Mouse (Mus musculus) T-helper 17 cell (primary cell): ENCODE measurements around the gene Msl1.

ENCODE experiments used
- in situ Hi-C, 2 experiments: fragments of 300-600 bp; cut with MboI, MseI; formaldehyde crosslinking; loops; 1 replicate in 1 of 2; 2 replicates in 1 of 2; pipeline ENCODE4 v1.15.1; 2025; ENCODE audit warnings: high pct_unique_total_duplicates in 2 of 2

The Msl1 gene

GRCm38 (mm10) chr11:98776052-98776764, 19.1 kb upstream of the Msl1 start:
- in situ Hi-C loops = loop anchor here (5.0 to 25.0 kb wide), 4 partner anchors 301 to 1639 kb away; no protein-coding TSS in a partner anchor

- in situ Hi-C loops = loop anchor here (5.0 to 25.0 kb wide), 4 partner anchors 302 to 1640 kb away; no protein-coding TSS in a partner anchor
Measured at GRCm38 (mm10) chr11:98776843-98777590, 18.3 kb upstream of the Msl1 start.

GRCm38 (mm10) chr11:98777888-98778287, 17.4 kb upstream of the Msl1 start:
- in situ Hi-C loops = loop anchor here (5.0 to 25.0 kb wide), 4 partner anchors 303 to 1641 kb away; no protein-coding TSS in a partner anchor

- in situ Hi-C loops = loop anchor here (10.0 to 25.0 kb wide), 2 partner anchors 47 to 1645 kb away; no protein-coding TSS in a partner anchor
Measured at GRCm38 (mm10) chr11:98781851-98782512, 13.3 kb upstream of the Msl1 start.

GRCm38 (mm10) chr11:98782651-98783235, 12.6 kb upstream of the Msl1 start:
- in situ Hi-C loops = loop anchor here (10.0 to 25.0 kb wide), 2 partner anchors 48 to 1645 kb away; no protein-coding TSS in a partner anchor

- in situ Hi-C loops = loop anchor here (10.0 to 25.0 kb wide), 2 partner anchors 48 to 1646 kb away; no protein-coding TSS in a partner anchor
Measured at GRCm38 (mm10) chr11:98783236-98783696, 12.1 kb upstream of the Msl1 start.

GRCm38 (mm10) chr11:98784139-98784538, 11.2 kb upstream of the Msl1 start:
- in situ Hi-C loops = loop anchor here (10.0 to 25.0 kb wide), 2 partner anchors 49 to 1647 kb away; no protein-coding TSS in a partner anchor

- in situ Hi-C loops = loop anchor here (5.0 to 25.0 kb wide), 5 partner anchors 43 to 1648 kb away; partner anchors contain the start of genes Csf3 (in 1 of the 2) and Thra (in 1 of the 2)
Measured at GRCm38 (mm10) chr11:98785214-98785613, 10.1 kb upstream of the Msl1 start.

- in situ Hi-C loops = loop anchor here (5.0 to 25.0 kb wide), 5 partner anchors 44 to 1649 kb away; partner anchors contain the start of genes Csf3 (in 1 of the 2) and Thra (in 1 of the 2)
Measured at GRCm38 (mm10) chr11:98785772-98786281, 9.5 kb upstream of the Msl1 start.

GRCm38 (mm10) chr11:98786359-98787214, 8.7 kb upstream of the Msl1 start:
- in situ Hi-C loops = loop anchor here (5.0 to 25.0 kb wide), 5 partner anchors 44 to 1649 kb away; partner anchors contain the start of genes Csf3 (in 1 of the 2) and Thra (in 1 of the 2)

- in situ Hi-C loops = loop anchor here (5.0 to 25.0 kb wide), 5 partner anchors 45 to 1650 kb away; partner anchors contain the start of genes Csf3 (in 1 of the 2) and Thra (in 1 of the 2)
Measured at GRCm38 (mm10) chr11:98787229-98787628, 8.1 kb upstream of the Msl1 start.

GRCm38 (mm10) chr11:98787691-98788090, 7.6 kb upstream of the Msl1 start:
- in situ Hi-C loops = loop anchor here (5.0 to 25.0 kb wide), 5 partner anchors 45 to 1650 kb away; partner anchors contain the start of genes Csf3 (in 1 of the 2) and Thra (in 1 of the 2)

GRCm38 (mm10) chr11:98788139-98788538, 7.2 kb upstream of the Msl1 start:
- in situ Hi-C loops = loop anchor here (5.0 to 25.0 kb wide), 5 partner anchors 46 to 1651 kb away; partner anchors contain the start of genes Csf3 (in 1 of the 2) and Thra (in 1 of the 2)

- in situ Hi-C loops = loop anchor here (5.0 to 25.0 kb wide), 5 partner anchors 46 to 1651 kb away; partner anchors contain the start of genes Csf3 (in 1 of the 2) and Thra (in 1 of the 2)
Measured at GRCm38 (mm10) chr11:98788550-98789218, 6.6 kb upstream of the Msl1 start.

GRCm38 (mm10) chr11:98789219-98789807, 6.0 kb upstream of the Msl1 start:
- in situ Hi-C loops = loop anchor here (5.0 to 25.0 kb wide), 5 partner anchors 47 to 1652 kb away; partner anchors contain the start of genes Csf3 (in 1 of the 2) and Thra (in 1 of the 2)

- in situ Hi-C loops = loop anchor here (5.0 to 25.0 kb wide), 5 partner anchors 48 to 1653 kb away; partner anchors contain the start of genes Csf3 (in 1 of the 2) and Thra (in 1 of the 2)
Measured at GRCm38 (mm10) chr11:98789824-98790223, 5.5 kb upstream of the Msl1 start.

GRCm38 (mm10) chr11:98790631-98791205, 4.6 kb upstream of the Msl1 start:
- in situ Hi-C loops = loop anchor here in 1 of 2 experiments (25.0 kb wide), 1 partner anchor 1653 kb away; no protein-coding TSS in a partner anchor
